Mouse (Mus musculus): ENCODE measurements around the gene Gtpbp3. TPM values are rescaled to one million over a fixed set of nuclear protein-coding genes. Genes with fewer than 3 reads are reported as not detected.

Gene Gtpbp3
- 12.6 and 15.1 TPM in 2 replicates for polyA plus RNA-seq (2016; fragmentation: Nextera tagmentation; extraction: Ambion mirVana)

DNA sequence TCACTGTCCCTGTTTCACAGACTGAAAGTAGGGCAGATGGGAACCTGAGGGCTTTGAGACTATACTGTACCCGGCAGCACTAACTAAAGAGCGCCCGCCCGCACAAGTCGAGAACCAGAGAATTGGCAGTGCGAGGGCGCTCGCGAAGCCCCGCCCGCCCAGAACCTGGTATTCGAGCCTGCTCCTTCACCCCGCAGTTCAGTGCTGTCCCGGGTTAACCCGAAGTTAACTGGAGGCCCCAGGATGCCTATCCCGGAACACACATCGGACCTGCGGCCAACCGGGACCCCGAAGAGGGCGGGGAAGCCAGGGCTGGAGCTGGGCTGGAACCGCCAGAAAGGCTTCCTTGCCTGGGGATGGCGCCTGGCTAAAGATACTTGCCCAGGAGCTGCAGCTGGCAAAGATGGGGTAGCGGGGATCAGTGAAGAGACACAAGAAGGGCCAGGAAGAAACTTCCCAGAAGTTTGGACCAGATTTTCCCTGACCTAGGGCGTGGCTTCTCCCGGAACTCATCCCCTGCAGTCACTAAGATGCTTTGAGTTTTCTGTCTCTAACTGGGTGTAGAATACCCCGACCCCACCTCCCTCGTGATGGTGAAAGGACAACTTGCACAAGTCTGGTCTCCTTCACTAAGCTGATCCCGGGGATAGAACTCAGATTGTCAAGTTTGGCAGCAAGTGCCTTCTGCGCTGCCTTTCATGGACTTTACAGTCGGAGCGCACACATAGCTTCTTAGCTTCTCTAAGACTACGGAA lies at the start of gene Gtpbp3:
TSS of gene Gtpbp3 (plus strand) at position 413 of the 755 bp plus-strand sequence.
- peaks cover 46% of the 10 kb centered on the region for H3K36me3 ChIP-seq (replicated peaks)
- peaks cover 51% of the 10 kb centered on the region for H3K4me1 ChIP-seq

DNA sequence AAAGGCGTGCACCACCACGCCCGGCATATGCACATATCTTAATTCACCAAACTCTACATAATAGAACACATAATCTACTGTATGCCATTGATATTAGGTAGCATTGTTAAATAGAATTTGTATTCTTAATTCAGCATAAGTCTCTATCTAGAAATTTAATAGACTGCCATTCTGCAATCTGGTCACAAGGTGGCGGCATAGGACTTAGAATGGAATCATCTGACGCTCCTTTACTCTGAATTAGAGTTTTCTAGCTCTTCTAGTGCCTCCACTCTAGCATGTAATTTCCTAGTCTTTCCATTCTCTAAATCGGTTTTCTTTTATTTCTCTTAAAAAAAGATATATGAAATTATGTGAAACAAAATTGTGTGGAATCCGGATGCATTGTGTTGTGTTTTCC lies 46.5 kb upstream of the Gtpbp3 start:
- Histone ChIP-seq H3K27me3 (peaks cover 11% of the 10 kb centered on the region), H3K36me3 (replicated peaks) (no peaks in the 10 kb centered on the region), H3K9me3 (no peaks in the 10 kb centered on the region), H3K9ac (no peak overlapping the region), H3K4me1 (no peaks in the 10 kb centered on the region), H3K27ac (no peak overlapping the region), H3K4me2 (no peak overlapping the region), H3K4me3 (replicated peaks) (no peak overlapping the region)
- WGBS, result 2% methylated on average over 7 of the region's 7 CpGs
- no peak for ATAC-seq (ENCODE audit: low FRiP score)

More for the DNA sequence above, at the start of gene Gtpbp3:
- Histone ChIP-seq H3K27ac (peak within 1 kb of the TSS; percentile 88), H3K9ac (peak within 1 kb of the TSS; percentile 80), H3K4me3 (replicated peaks) (peak within 1 kb of the TSS; percentile 65), H3K27me3 (no peaks in the 10 kb centered on the region), H3K4me2 (peak within 1 kb of the TSS; percentile 100), H3K9me3 (no peaks in the 10 kb centered on the region)
- under 1% methylated on average over 33 of the region's 33 CpGs for WGBS
- peak; percentile 33 for ATAC-seq (ENCODE audit: low FRiP score)

- Histone ChIP-seq H3K4me1 (no peaks in the 10 kb centered on the region), H3K4me3 (replicated peaks) (no peak overlapping the region), H3K9ac (no peak overlapping the region), H3K27ac (no peak overlapping the region), H3K36me3 (replicated peaks) (no peaks in the 10 kb centered on the region), H3K9me3 (no peaks in the 10 kb centered on the region), H3K27me3 (peaks cover 11% of the 10 kb centered on the region), H3K4me2 (no peak overlapping the region)
- no peak for ATAC-seq (ENCODE audit: low FRiP score)
- 92% methylated on average over 7 of the region's 7 CpGs for WGBS
Measured at GRCm38 (mm10) chr8:71445096-71445495, 42.8 kb upstream of the Gtpbp3 start.

GRCm38 (mm10) chr8:71451337-71451736 lies 36.6 kb upstream of the Gtpbp3 start:
- Histone ChIP-seq H3K4me2 (no peak overlapping the region), H3K4me3 (replicated peaks) (no peak overlapping the region), H3K9me3 (no peaks in the 10 kb centered on the region), H3K36me3 (replicated peaks) (peaks cover 1% of the 10 kb centered on the region; the same call in 1 of the 2 replicates), H3K4me1 (no peaks in the 10 kb centered on the region), H3K27me3 (peaks cover 3% of the 10 kb centered on the region; the same call in 1 of the 2 replicates), H3K27ac (no peak overlapping the region), H3K9ac (no peak overlapping the region)
- no peak for ATAC-seq (ENCODE audit: low FRiP score)
- 66% methylated on average over 4 of the region's 4 CpGs for WGBS

DNA sequence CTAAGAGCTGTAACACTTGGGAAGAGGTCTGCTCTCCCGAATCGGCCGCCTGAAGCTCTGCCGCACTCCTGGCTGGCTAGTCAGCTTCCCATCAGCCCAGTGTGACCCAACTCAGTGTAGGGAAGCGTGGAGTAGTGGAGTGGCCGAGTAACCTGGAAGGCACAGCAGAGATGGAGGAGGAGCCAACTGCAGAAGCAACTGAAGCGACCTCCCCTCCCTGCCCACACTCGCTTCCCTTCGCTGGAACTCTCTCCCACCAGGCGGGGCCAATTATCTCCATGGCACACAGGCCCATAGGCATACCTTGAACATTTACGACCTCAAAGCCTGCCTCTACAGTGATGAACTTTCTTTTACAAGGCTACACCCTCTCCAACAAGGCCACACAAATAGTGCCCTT lies 36.1 kb upstream of the Gtpbp3 start:
- Histone ChIP-seq H3K9ac (no peak overlapping the region), H3K4me2 (no peak overlapping the region), H3K4me1 (no peaks in the 10 kb centered on the region), H3K4me3 (replicated peaks) (no peak overlapping the region), H3K27ac (no peak overlapping the region), H3K9me3 (no peaks in the 10 kb centered on the region), H3K36me3 (replicated peaks) (peaks cover 6% of the 10 kb centered on the region), H3K27me3 (peaks cover 3% of the 10 kb centered on the region; the same call in 1 of the 2 replicates)
- no peak for ATAC-seq (ENCODE audit: low FRiP score)
- WGBS, result 57% methylated on average over 11 of the region's 11 CpGs

DNA sequence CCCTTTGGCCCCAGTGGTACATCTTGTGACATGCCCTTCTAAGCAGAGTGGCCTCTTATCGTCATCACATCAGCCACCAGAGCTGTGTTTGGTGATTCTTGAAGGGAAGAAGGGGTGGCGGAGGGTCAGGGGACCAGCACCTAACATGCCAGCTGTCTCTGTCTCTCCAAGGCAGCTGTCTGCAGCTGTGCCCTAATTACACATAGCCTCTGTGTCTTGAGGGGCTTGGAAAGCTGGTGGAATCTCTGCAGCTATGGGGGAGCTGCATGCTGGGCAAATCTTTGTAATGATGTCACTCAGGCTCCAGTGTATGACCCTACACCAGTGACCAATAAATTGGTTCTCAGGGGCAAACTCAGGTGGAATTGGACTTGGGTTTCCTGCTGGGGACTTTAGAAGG lies 35.2 kb upstream of the Gtpbp3 start:
- ATAC-seq (ENCODE audit: low FRiP score), result no peak
- WGBS, result 74% methylated on average over 2 of the region's 2 CpGs
- peaks cover 15% of the 10 kb centered on the region for H3K36me3 ChIP-seq (replicated peaks)
- no peak overlapping the region for H3K9ac ChIP-seq
- H3K4me2 ChIP-seq, result no peak overlapping the region
- H3K4me1 ChIP-seq, result no peaks in the 10 kb centered on the region
- no peak overlapping the region for H3K4me3 ChIP-seq (replicated peaks)
- H3K9me3 ChIP-seq, result no peaks in the 10 kb centered on the region
- H3K27me3 ChIP-seq, result peaks cover 3% of the 10 kb centered on the region; the same call in 1 of the 2 replicates
- H3K27ac ChIP-seq, result no peak overlapping the region

GRCm38 (mm10) chr8:71454668-71455067 lies 33.2 kb upstream of the Gtpbp3 start:
- no peak for ATAC-seq (ENCODE audit: low FRiP score)
- Histone ChIP-seq H3K4me2 (no peak overlapping the region), H3K27me3 (peaks cover 3% of the 10 kb centered on the region; the same call in 1 of the 2 replicates), H3K4me1 (peaks cover 10% of the 10 kb centered on the region; the same call in 1 of the 2 replicates), H3K9me3 (no peaks in the 10 kb centered on the region), H3K36me3 (replicated peaks) (peaks cover 35% of the 10 kb centered on the region), H3K4me3 (replicated peaks) (no peak overlapping the region), H3K9ac (no peak overlapping the region), H3K27ac (no peak overlapping the region)
- WGBS, result 84% methylated on average over 8 of the region's 8 CpGs

- WGBS, result 45% methylated on average over 22 of the region's 22 CpGs
- Histone ChIP-seq H3K4me2 (no peak overlapping the region), H3K4me3 (replicated peaks) (no peak overlapping the region), H3K9me3 (no peaks in the 10 kb centered on the region), H3K9ac (no peak overlapping the region), H3K4me1 (peaks cover 24% of the 10 kb centered on the region), H3K27ac (no peak overlapping the region), H3K27me3 (peaks cover under 1% of the 10 kb centered on the region; the same call in 1 of the 2 replicates), H3K36me3 (replicated peaks) (peaks cover 54% of the 10 kb centered on the region)
- ATAC-seq (ENCODE audit: low FRiP score), result 0 out of 2 replicates have a peak, but pooled peaks have one; percentile 28
Measured at GRCm38 (mm10) chr8:71456906-71457305, 31.0 kb upstream of the Gtpbp3 start.

GRCm38 (mm10) chr8:71457659-71458270 lies 30.1 kb upstream of the Gtpbp3 start:
- Histone ChIP-seq H3K36me3 (replicated peaks) (peaks cover 54% of the 10 kb centered on the region), H3K4me2 (no peak overlapping the region), H3K9me3 (no peaks in the 10 kb centered on the region), H3K27me3 (no peaks in the 10 kb centered on the region), H3K4me1 (peaks cover 33% of the 10 kb centered on the region), H3K4me3 (replicated peaks) (no peak overlapping the region), H3K27ac (no peak overlapping the region), H3K9ac (no peak overlapping the region)
- ATAC-seq (ENCODE audit: low FRiP score), result no peak
- WGBS, result 90% methylated on average over 20 of the region's 20 CpGs

- WGBS, result 94% methylated on average over 6 of the region's 6 CpGs
- H3K4me3 ChIP-seq (replicated peaks), result no peak overlapping the region
- ATAC-seq (ENCODE audit: low FRiP score), result no peak
Measured at GRCm38 (mm10) chr8:71460716-71461115, 27.2 kb upstream of the Gtpbp3 start.

GRCm38 (mm10) chr8:71461152-71461840 lies 26.6 kb upstream of the Gtpbp3 start:
- Histone ChIP-seq H3K4me2 (no peak overlapping the region), H3K27ac (no peak overlapping the region), H3K36me3 (replicated peaks) (peaks cover 58% of the 10 kb centered on the region), H3K4me3 (replicated peaks) (0 out of 2 replicates have a peak overlapping the region, but pooled peaks have one; percentile 4), H3K9me3 (no peaks in the 10 kb centered on the region), H3K27me3 (no peaks in the 10 kb centered on the region), H3K9ac (no peak overlapping the region), H3K4me1 (peaks cover 51% of the 10 kb centered on the region)
- no peak for ATAC-seq (ENCODE audit: low FRiP score)
- WGBS, result 87% methylated on average over 47 of the region's 47 CpGs

More at GRCm38 (mm10) chr8:71460716-71461115, 27.2 kb upstream of the Gtpbp3 start:
- no peak overlapping the region for H3K9ac ChIP-seq
- peaks cover 49% of the 10 kb centered on the region for H3K4me1 ChIP-seq
- H3K4me2 ChIP-seq, result no peak overlapping the region
- no peak overlapping the region for H3K27ac ChIP-seq
- no peaks in the 10 kb centered on the region for H3K9me3 ChIP-seq
- H3K36me3 ChIP-seq (replicated peaks), result peaks cover 54% of the 10 kb centered on the region
- no peaks in the 10 kb centered on the region for H3K27me3 ChIP-seq

DNA sequence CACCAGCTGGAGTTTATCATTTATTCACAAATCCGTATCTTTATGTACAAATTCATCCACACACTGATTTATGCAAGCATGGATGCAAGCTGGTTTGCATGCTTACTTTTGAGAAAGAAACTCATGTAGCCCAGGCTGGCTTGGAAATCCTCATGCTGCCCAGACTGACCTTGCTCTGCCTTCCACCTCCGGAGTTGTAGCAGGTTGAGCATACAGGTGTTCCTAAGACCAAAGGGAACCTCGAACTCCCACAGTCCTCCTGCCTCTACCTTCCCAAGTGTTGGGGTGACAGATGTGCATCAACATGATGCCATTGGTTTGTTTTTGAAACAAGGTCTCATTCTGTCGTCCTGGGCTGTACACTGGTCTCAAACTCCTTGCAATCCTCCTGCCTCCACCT lies 25.7 kb upstream of the Gtpbp3 start:
- Histone ChIP-seq H3K9me3 (no peaks in the 10 kb centered on the region), H3K27ac (no peak overlapping the region), H3K9ac (peak overlapping the region; percentile 87), H3K4me1 (peaks cover 51% of the 10 kb centered on the region), H3K27me3 (no peaks in the 10 kb centered on the region), H3K4me2 (peak overlapping the region; percentile 89), H3K4me3 (replicated peaks) (peak overlapping the region; percentile 80), H3K36me3 (replicated peaks) (peaks cover 50% of the 10 kb centered on the region)
- no peak for ATAC-seq (ENCODE audit: low FRiP score)
- WGBS, result 70% methylated on average over 4 of the region's 4 CpGs
